ENCODE assay signal across 10 mouse cellular contexts in the genomic region with DNA sequence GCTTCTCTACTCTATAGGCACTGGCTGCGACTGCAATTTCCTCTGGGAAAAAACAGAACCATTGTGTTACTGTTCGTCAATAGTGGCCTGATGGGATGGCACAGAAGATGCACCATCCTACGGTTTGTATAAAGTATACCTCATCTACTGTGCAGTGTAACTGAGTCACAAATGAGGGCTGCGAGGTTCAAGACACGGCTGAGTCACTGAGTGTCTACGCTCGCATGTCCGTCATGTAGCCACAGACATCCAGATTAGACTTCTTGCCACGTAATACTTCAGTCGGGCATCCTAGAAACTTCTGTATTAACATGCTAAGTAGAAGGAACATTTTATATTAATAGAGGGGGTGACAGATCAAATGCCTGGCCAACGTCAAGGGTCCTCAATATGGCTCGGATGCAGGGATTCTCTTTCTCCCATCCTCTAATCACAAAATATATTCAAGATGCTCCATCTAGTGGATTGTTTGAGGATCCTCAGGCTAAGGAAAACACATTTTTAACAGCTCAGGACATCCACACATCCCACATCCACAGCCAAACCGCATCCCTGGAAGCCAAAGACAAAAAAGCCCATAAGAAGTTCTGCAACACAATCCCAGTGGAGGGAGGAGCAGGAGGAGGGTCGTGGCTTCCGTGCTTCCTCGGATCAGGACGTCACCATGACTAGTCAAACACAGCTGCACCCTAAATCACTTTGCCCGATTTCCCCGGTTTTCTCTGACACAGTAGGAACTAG. TPM values are rescaled to one million over a fixed set of nuclear protein-coding genes. Genes with fewer than 3 reads are reported as not detected.
DNase-seq lines count a peak whose midpoint lies in the region; ATAC-seq and TF ChIP-seq lines count a peak whose summit lies in the region.
"Had no signal": no experiment of that assay in that cellular context is flagged by ENCODE, and none has a peak within 500 bp of the region (broad histone marks: within the 10 kb centered on the region; RNA-seq: fewer than 3 reads in every experiment).

No protein-coding gene starts in this region.

- no peak overlapping the region for H3K9ac ChIP-seq in embryonic facial prominence, embryonic 11.5 days (replicated peaks; ENCODE audit: low read length)
- no peak overlapping the region for H3K9ac ChIP-seq in lung, embryonic 14.5 days
- H3K9ac ChIP-seq in intestine, embryonic 14.5 days (ENCODE audit: low read length): no peak overlapping the region
- no peak overlapping the region for H3K9ac ChIP-seq in stomach, embryonic 15.5 days

- peak; percentile 68 for TF ChIP-seq CTCF in lung, embryonic 14.5 days (IDR thresholded peaks at IDR 0.05; ENCODE audit: low read depth)

- ATAC-seq in embryonic facial prominence, embryonic 11.5 days (replicated peaks; ENCODE audit: insufficient number of reproducible peaks, low FRiP score, low TSS enrichment, low read depth): no peak
- ATAC-seq in lung, embryonic 14.5 days (ENCODE audit: insufficient read depth): no peak
- 0 out of 2 replicates have a peak, but pooled peaks have one; percentile 25 for ATAC-seq in intestine, embryonic 14.5 days (replicated peaks; ENCODE audit: low FRiP score, low TSS enrichment, low read depth)
- ATAC-seq in stomach, embryonic 15.5 days (ENCODE audit: insufficient read depth, low FRiP score, low read depth): 0 out of 2 replicates have a peak, but pooled peaks have one; percentile 17

- no peaks in the 10 kb centered on the region for H3K36me3 ChIP-seq in embryonic facial prominence, embryonic 11.5 days (replicated peaks; ENCODE audit: control insufficient read depth, insufficient read depth, low read depth, low read length)
- H3K36me3 ChIP-seq in embryonic facial prominence, embryonic 10.5 days (replicated peaks): no peaks in the 10 kb centered on the region
- no peaks in the 10 kb centered on the region for H3K36me3 ChIP-seq in lung, embryonic 14.5 days (ENCODE audit: insufficient read depth)
- H3K36me3 ChIP-seq in intestine, embryonic 14.5 days (ENCODE audit: control insufficient read depth, insufficient read depth, low read length): no peaks in the 10 kb centered on the region
- no peaks in the 10 kb centered on the region for H3K36me3 ChIP-seq in stomach, embryonic 15.5 days

- WGBS in embryonic facial prominence, embryonic 11.5 days: 70% methylated on average over 19 of the region's 19 CpGs
- 70% methylated on average over 19 of the region's 19 CpGs for WGBS in embryonic facial prominence, embryonic 10.5 days
- 44% methylated on average over 19 of the region's 19 CpGs for WGBS in lung, embryonic 14.5 days
- WGBS in intestine, embryonic 14.5 days: 50% methylated on average over 19 of the region's 19 CpGs
- 47% methylated on average over 19 of the region's 19 CpGs for WGBS in stomach, embryonic 15.5 days

- H3K9me3 ChIP-seq in embryonic facial prominence, embryonic 11.5 days (replicated peaks; ENCODE audit: control insufficient read depth, low read length): no peaks in the 10 kb centered on the region
- no peaks in the 10 kb centered on the region for H3K9me3 ChIP-seq in embryonic facial prominence, embryonic 10.5 days
- H3K9me3 ChIP-seq in lung, embryonic 14.5 days (ENCODE audit: low read depth, low read length): no peaks in the 10 kb centered on the region
- H3K9me3 ChIP-seq in intestine, embryonic 14.5 days (ENCODE audit: control insufficient read depth, low read length): no peaks in the 10 kb centered on the region
- H3K9me3 ChIP-seq in stomach, embryonic 15.5 days: no peaks in the 10 kb centered on the region

- no peak overlapping the region for H3K27ac ChIP-seq in embryonic facial prominence, embryonic 11.5 days (replicated peaks; ENCODE audit: low read depth, low read length)
- H3K27ac ChIP-seq in embryonic facial prominence, embryonic 10.5 days (replicated peaks): no peak overlapping the region
- H3K27ac ChIP-seq in lung, embryonic 14.5 days (ENCODE audit: low read depth): peak overlapping the region; percentile 60; the same call in 1 of the 2 replicates
- H3K27ac ChIP-seq in intestine, embryonic 14.5 days (ENCODE audit: low read depth): peak overlapping the region; percentile 73
- peak overlapping the region; percentile 78 for H3K27ac ChIP-seq in stomach, embryonic 15.5 days

- no peaks in the 10 kb centered on the region for H3K4me1 ChIP-seq in embryonic facial prominence, embryonic 11.5 days (ENCODE audit: control insufficient read depth, insufficient read depth, low read length)
- peaks cover 3% of the 10 kb centered on the region; the same call in 1 of the 2 replicates for H3K4me1 ChIP-seq in embryonic facial prominence, embryonic 10.5 days
- peaks cover 15% of the 10 kb centered on the region for H3K4me1 ChIP-seq in lung, embryonic 14.5 days (ENCODE audit: insufficient read depth)
- H3K4me1 ChIP-seq in intestine, embryonic 14.5 days (replicated peaks; ENCODE audit: control insufficient read depth, insufficient read depth, low read length): peaks cover 47% of the 10 kb centered on the region
- H3K4me1 ChIP-seq in stomach, embryonic 15.5 days: peaks cover 8% of the 10 kb centered on the region; the same call in 1 of the 2 replicates

- no peak overlapping the region for H3K4me2 ChIP-seq in embryonic facial prominence, embryonic 11.5 days (ENCODE audit: low read depth, low read length)
- H3K4me2 ChIP-seq in lung, embryonic 14.5 days: peak overlapping the region; percentile 32
- no peak overlapping the region; the same call in 1 of the 2 replicates for H3K4me2 ChIP-seq in intestine, embryonic 14.5 days (ENCODE audit: low read length)
- no peak overlapping the region for H3K4me2 ChIP-seq in stomach, embryonic 15.5 days

- DNase-seq in embryonic facial prominence, embryonic 11.5 days (ENCODE audit: low spot score): peak; percentile 42
- DNase-seq in embryonic facial prominence, embryonic 10.5 days (ENCODE audit: low spot score): no peak
- peak; percentile 78 for DNase-seq in lung, embryonic 14.5 days
- DNase-seq in lung, postnatal 4 days: no peak
- DNase-seq in intestine, embryonic 14.5 days (ENCODE audit: low spot score): no peak
- DNase-seq in T-cell, adult 2 months (ENCODE audit: low spot score): no peak
- DNase-seq in layer of hippocampus, postnatal 25 days (ENCODE audit: extremely low spot score in 1 of 2, low spot score in 1 of 2): no peak
- DNase-seq: cerebellum, postnatal 36 days; heart, postnatal 36 days had no signal

- H3K4me3 ChIP-seq in embryonic facial prominence, embryonic 11.5 days (ENCODE audit: low read depth, low read length): no peak overlapping the region
- no peak overlapping the region for H3K4me3 ChIP-seq in embryonic facial prominence, embryonic 10.5 days
- H3K4me3 ChIP-seq in lung, embryonic 14.5 days (ENCODE audit: low read depth, low read length): no peak overlapping the region
- H3K4me3 ChIP-seq in intestine, embryonic 14.5 days (ENCODE audit: low read depth, low read length): no peak overlapping the region
- no peak overlapping the region for H3K4me3 ChIP-seq in stomach, embryonic 15.5 days (replicated peaks)

- no peaks in the 10 kb centered on the region for H3K27me3 ChIP-seq in embryonic facial prominence, embryonic 11.5 days (ENCODE audit: control insufficient read depth, insufficient read depth, low read length)
- H3K27me3 ChIP-seq in embryonic facial prominence, embryonic 10.5 days (replicated peaks; ENCODE audit: low read depth, poor library complexity, severe bottlenecking): no peaks in the 10 kb centered on the region
- H3K27me3 ChIP-seq in lung, embryonic 14.5 days (ENCODE audit: insufficient read depth, low read length): no peaks in the 10 kb centered on the region
- H3K27me3 ChIP-seq in intestine, embryonic 14.5 days (replicated peaks; ENCODE audit: control insufficient read depth, insufficient read depth, low read length): no peaks in the 10 kb centered on the region
- H3K27me3 ChIP-seq in stomach, embryonic 15.5 days (replicated peaks): no peaks in the 10 kb centered on the region

RNA-seq across cellular contexts. Expression of gene Dock9, which starts 44.8 kb away (rescaled TPM):
- 4.9 TPM in 2 replicates for polyA plus RNA-seq in embryonic facial prominence, embryonic 11.5 days (2014; fragmentation: Nextera tagmentation; extraction: Ambion mirVana)
- polyA plus RNA-seq in embryonic facial prominence, embryonic 10.5 days (2016; fragmentation: Nextera tagmentation; extraction: Ambion mirVana): 4.0 and 4.1 TPM in 2 replicates
- 14.6 and 14.9 TPM in 2 replicates for polyA plus RNA-seq in lung, embryonic 14.5 days (2014; fragmentation: Nextera tagmentation; extraction: Ambion mirVana)
- 34.8 and 42.7 TPM in 2 replicates for polyA plus RNA-seq in intestine, embryonic 14.5 days (2014; fragmentation: Nextera tagmentation; extraction: Ambion mirVana)
- polyA plus RNA-seq in stomach, embryonic 15.5 days (2015; fragmentation: Nextera tagmentation; extraction: Ambion mirVana): 14.0 and 14.3 TPM in 2 replicates
- 100 to 1,000 TPM; 195 to 220 TPM for total RNA-seq in layer of hippocampus, postnatal 25 days (2021)

Comparison
In these comparisons a context has a peak if more than half of its experiments do, and no peak if none do; other contexts are left out.
1. DNase-seq: peak in embryonic facial prominence, embryonic 11.5 days (single experiment) and lung, embryonic 14.5 days (single experiment); none in embryonic facial prominence, embryonic 10.5 days (single experiment), lung, postnatal 4 days (0 of 2), intestine, embryonic 14.5 days (single experiment), T-cell, adult 2 months (single experiment) and layer of hippocampus, postnatal 25 days (0 of 2).
2. ATAC-seq: peak in intestine, embryonic 14.5 days (single experiment) and stomach, embryonic 15.5 days (single experiment); none in embryonic facial prominence, embryonic 11.5 days (single experiment) and lung, embryonic 14.5 days (single experiment).
3. H3K27ac ChIP-seq: peak in lung, embryonic 14.5 days (single experiment), intestine, embryonic 14.5 days (single experiment) and stomach, embryonic 15.5 days (single experiment); none in embryonic facial prominence, embryonic 11.5 days (single experiment) and embryonic facial prominence, embryonic 10.5 days (single experiment).